Mouse (Mus musculus): ENCODE data around the gene Angptl2. TPM values are rescaled to one million over a fixed set of nuclear protein-coding genes. Genes with fewer than 3 reads are reported as not detected.
"Not testable (repeated sequence)": the region's sequence is repeated elsewhere in the genome, so short reads cannot be mapped to it uniquely, and the experiment has no call there.

Angptl2 gene
- total RNA-seq, 1 experiment from 2014 or later: 5.8 TPM

DNA sequence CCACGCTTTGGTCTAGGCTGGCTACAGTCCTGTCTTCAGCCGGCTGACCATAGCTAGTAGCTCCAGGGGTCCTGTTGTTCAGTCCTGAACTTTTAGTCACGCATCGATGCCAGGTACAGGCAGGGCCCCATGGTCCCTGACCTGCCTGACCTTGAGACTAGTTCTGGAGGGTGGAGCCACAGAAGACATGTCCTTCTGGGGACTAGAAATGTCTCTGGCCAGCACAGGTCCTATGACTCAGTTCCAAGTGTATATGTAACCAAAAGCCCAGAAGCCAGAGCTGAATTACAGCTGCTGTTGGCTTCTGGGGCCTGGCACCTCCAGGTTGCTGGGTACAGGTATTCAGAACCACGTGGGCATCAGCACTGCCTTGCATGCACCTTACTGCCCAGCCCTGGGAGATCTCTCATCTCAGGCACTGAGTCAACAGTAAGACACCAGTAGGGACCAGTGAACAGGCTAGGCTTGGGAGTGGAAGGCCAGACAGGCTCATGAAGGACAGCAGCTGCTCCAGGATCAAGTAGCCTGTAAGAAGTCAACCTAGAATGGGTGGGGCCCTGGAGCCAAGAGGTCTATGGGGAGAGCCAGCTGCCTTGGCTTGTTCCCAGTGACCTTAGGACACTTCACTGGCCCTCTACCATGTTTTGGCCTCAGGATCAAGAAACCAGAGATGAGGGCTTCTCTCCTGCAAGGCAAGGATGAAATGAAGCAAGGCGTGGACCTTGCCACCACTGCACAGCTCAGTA lies 26.8 kb upstream of the Angptl2 start:
- no peak for ATAC-seq (replicated peaks; ENCODE audit: insufficient number of reproducible peaks, low FRiP score, low TSS enrichment, poor library complexity, severe bottlenecking)

DNA sequence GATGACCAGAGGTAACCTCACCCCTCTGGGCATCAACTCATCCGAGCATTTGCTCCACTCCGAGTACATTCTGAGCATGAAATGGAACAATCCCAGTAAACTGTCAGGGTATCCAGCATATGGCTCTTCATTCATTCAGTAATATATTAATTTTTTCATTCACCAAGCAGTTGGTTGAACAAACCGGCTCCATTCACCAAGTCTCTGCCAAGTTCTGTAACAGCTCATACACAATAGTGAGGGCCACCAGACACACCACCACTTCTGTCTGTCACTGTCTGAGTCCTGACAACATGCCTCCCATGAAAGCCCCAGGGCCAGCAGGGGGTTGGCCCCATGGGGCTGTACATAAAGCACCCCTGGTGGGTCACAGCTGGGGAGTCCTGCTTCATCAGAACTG lies 25.9 kb upstream of the Angptl2 start:
- ATAC-seq (replicated peaks; ENCODE audit: insufficient number of reproducible peaks, low FRiP score, low TSS enrichment, poor library complexity, severe bottlenecking): no peak

DNA sequence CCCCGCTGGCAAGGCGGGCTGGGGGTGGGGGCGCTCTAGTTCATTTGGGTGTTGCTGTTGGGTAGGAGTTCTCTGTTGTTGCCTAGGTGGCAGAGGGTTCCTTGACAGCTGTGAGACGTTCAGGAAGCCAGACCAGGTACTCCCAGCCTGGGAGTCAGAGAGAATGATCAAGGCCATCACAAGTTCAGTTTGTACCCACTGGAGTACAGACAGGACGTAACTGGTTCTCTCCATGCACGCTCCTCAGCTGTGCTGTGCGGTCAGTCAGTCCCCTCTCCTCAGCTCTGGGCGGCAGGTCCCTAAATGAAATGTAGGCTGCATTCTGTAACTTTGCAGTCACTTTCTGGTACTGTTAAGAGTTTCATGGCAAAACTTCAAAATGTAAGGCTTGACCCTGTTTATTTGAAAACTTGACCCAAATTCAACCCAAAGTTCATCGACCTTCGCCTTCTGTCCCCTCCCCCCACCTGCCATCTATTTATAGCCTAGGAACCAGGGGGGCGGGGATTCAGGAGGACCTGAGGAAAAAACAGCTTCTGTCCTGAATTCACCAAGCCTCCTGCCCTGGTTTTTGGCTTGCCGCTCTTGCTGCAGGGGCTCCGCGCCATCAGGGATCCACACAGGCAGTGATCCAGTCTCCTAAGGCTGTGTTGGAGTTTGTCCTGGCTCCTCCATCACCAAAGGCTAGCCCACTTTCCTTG lies 15.4 kb upstream of the Angptl2 start:
- ATAC-seq (replicated peaks; ENCODE audit: insufficient number of reproducible peaks, low FRiP score, low TSS enrichment, poor library complexity, severe bottlenecking): no peak

DNA sequence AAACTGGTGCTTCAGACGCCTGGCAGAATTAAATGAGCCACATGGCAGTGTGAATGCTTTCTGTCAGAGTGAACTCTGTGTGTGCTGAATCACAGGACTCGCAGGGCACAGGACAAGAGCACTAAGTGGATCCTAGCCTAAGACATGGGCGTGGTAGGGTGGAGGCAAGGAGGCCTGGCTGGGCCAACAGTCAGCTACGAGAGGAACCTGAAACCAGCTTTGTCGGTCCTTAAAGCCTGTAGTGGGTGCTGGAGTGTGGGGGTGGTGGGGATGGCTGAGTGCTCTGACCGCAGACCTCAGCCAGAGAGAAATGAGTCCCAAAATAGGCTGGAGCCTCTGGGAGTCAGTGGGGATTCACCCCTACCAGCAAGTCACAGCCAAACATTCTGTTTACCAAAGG lies 12.6 kb upstream of the Angptl2 start:
- ATAC-seq (replicated peaks; ENCODE audit: insufficient number of reproducible peaks, low FRiP score, low TSS enrichment, poor library complexity, severe bottlenecking): peak; percentile 60

DNA sequence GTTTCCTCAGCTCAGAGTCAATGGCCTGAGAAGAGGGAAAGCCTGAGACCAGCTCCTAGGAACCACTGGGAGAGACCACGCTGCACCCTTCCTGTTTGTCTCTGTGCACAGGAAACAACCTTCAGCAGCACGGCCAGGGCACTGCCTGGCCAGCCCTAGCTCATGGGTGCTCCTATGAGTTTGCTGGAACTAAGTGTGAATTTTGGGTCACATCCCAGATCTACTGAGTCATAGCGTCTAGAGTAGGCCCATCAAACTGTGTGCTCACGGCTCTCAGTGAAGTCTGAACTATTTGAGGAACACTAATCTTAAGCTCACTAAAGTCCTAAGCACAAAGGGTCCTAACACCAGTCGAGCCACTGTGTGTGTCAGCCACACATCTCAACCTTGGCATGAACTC lies 10.9 kb upstream of the Angptl2 start:
- no peak for ATAC-seq (replicated peaks; ENCODE audit: insufficient number of reproducible peaks, low FRiP score, low TSS enrichment, poor library complexity, severe bottlenecking)

DNA sequence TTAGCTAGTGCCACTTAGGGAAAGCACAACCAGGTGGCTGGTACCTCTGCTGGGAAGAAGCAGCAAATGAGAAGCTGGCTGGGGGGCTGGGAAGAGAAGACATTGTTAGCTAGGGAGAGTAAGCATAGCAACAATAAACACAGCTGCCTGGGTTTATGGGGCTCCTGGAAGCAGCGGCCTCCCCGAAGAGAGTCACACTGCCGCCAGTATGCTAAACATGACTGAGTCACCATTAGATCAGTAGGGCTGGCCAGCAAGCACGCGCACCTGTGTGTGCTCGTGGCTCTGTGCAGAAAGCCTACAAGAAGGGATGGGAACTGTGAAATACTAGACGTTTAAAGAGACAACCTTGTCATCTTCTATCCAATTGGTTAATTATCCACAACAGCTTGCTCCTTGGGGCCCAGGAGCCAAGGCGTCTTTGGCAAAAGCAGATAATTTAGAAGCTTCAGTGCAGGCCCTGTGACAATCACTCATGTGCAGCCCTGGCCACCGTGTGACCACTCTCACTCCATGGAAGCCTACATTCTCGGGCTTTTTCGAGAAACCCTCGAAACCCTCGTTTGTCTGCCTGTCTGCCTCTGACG lies 9.8 kb upstream of the Angptl2 start:
- no peak for ATAC-seq (replicated peaks; ENCODE audit: insufficient number of reproducible peaks, low FRiP score, low TSS enrichment, poor library complexity, severe bottlenecking)

DNA sequence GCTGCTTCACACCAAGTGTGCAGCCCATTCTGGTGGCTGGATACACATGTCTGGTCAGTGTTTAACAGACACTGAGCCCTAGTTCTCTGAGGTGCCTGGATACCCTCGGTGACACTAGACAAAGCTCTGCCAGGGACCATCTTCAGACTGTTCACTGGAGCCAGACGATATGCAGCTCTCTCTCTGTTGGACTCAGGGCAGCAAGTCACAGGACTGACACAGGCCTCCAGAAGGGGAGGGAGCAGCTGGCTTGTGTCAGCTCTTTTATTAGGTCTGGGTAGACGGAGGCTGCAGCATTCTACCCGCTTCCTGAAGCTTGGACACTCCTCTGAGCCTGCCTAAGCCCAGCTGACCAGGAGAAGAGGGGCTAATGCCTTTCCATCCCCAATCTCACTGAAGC lies 8.8 kb upstream of the Angptl2 start:
- no peak for ATAC-seq (replicated peaks; ENCODE audit: insufficient number of reproducible peaks, low FRiP score, low TSS enrichment, poor library complexity, severe bottlenecking)

DNA sequence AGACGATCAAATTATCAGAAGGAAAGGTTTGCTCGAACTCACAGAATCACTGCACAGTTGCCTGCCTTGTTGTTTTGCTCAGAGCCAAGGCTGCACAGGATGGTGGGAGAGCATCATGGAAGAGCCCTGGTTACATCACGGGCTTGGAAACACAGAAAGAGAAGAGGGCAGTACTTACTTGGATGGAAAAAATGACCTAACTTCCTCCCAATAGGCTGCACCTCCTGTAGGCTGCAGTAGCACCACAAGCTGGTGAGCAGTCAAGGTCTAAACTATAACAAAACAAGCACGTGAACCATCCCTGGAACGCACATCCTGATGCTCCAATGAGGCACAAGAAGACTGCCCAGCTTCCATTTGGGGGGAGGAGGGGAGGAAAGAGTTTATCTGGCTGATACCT lies 7.7 kb upstream of the Angptl2 start:
- no peak for ATAC-seq (replicated peaks; ENCODE audit: insufficient number of reproducible peaks, low FRiP score, low TSS enrichment, poor library complexity, severe bottlenecking)

DNA sequence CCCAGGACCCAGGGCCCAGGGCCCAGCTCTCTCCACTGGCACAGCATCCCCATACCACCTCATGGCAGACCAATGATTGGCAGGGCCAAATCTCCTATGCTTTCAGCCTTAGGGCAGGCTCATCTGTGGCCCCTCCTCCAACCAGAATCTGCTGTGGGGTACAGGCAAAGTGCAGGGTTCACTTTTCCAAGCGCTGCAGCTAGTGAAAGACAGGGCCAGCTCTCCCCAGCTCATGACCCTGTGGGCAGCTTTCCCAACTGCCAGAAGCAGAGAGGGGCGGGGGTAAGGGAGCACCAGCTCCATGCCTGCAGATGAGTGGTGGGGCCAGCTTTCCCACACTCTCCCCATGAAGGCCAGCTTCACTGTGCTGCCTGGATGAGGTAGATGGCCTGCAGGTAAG lies 5.0 kb upstream of the Angptl2 start:
- ATAC-seq (replicated peaks; ENCODE audit: insufficient number of reproducible peaks, low FRiP score, low TSS enrichment, poor library complexity, severe bottlenecking): no peak

DNA sequence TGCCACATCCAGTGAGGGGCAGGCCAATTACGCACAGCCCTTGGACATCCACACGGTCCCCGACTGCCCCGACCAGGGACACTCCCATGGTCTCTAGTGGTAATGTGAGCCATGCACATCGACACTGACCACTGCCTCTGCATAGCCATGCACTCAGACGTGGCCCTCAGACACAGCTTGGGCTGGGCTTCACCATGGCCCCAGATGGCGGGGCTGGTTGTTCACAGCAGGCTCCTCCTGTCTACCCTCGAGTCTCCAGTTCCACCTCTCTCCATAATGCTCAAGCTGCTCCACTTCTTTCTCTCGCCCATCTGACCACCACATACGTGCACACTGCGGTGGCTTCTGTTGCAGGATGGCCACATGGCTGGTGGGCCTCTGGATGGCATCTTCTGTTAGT lies 4.6 kb upstream of the Angptl2 start:
- ATAC-seq (replicated peaks; ENCODE audit: insufficient number of reproducible peaks, low FRiP score, low TSS enrichment, poor library complexity, severe bottlenecking): not testable (repeated sequence)

DNA sequence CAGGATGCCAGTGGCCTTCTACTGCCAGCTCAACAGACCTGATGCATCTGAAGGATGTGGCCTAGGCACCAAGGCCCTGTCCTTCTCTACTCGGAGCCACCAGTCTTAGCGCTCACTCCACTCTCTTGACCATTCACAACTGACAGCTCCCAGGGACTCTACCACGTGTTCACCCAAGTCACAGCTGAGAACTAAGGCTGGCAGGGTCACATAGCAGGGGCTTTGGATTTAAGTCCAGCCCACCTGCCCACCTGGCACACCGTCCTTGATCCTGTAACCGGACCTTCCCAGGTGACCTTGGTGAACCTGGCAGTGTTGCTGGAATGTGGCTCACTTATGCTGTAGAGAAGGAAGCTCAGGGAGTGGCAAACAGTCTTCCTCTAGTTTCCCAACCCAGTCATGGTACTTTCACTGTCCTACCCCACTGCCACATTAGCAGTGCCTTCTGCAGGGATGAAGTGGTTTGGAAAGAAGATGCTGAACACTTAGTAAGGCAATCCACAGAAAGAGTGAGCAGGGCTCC lies 631 bp upstream of the Angptl2 start:
- ATAC-seq (replicated peaks; ENCODE audit: insufficient number of reproducible peaks, low FRiP score, low TSS enrichment, poor library complexity, severe bottlenecking): no peak

DNA sequence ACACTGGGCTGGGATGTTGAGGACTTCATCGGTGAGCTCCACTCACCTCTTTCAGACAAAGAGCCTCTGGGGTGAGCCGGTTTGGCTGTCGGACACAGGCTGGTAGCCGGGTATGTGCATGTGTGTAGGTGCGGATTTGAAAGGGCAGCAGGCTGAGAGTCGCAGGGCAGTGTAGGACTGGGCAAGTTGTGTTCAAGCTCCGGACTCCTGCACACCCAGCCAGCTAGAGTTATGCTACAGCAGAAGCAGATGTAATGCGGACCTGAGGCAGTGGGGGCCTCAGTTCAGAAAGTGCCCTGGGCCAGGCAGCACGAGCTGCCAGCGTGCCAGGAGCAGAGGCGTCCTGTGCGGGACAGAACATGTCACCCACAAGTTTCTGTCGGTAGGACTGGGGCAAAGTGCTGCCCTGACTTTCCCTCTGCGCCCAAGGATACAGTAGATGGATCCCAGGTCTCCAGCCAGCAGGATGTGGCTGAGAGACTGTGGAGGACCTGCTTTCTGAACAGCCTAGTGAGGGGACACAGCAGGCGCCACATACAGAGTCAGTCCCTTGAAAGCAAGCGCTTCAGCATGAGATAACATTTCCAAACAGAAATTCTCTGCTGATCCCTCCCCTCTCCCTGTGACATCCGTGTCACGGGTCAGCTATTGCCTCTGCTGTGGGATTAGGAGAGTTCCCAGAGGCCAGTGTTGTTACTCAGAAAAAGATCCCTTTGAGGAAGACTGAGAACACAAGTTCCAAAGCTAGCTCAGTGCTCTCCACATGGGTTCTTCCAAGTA lies 966 bp downstream of the Angptl2 start:
- no peak for ATAC-seq (replicated peaks; ENCODE audit: insufficient number of reproducible peaks, low FRiP score, low TSS enrichment, poor library complexity, severe bottlenecking)

DNA sequence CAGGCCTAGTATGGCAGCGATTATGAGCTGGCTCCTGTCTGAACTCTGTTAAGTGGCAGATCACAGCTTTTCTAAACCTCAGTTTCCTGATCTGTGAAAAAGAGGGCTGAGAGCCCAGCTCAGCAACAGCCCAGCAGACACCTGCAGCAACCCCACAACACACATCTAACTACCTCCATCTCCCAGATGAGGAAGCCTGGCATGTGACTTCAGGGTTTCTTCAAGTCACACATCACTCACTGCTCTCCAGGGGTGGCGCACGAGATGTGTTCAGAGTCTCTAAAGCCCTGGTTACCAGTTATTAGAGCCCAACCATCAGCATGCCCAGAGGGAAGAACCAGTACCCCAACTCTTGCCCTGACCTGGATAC lies 1.5 kb downstream of the Angptl2 start:
- no peak for ATAC-seq (replicated peaks; ENCODE audit: insufficient number of reproducible peaks, low FRiP score, low TSS enrichment, poor library complexity, severe bottlenecking)

DNA sequence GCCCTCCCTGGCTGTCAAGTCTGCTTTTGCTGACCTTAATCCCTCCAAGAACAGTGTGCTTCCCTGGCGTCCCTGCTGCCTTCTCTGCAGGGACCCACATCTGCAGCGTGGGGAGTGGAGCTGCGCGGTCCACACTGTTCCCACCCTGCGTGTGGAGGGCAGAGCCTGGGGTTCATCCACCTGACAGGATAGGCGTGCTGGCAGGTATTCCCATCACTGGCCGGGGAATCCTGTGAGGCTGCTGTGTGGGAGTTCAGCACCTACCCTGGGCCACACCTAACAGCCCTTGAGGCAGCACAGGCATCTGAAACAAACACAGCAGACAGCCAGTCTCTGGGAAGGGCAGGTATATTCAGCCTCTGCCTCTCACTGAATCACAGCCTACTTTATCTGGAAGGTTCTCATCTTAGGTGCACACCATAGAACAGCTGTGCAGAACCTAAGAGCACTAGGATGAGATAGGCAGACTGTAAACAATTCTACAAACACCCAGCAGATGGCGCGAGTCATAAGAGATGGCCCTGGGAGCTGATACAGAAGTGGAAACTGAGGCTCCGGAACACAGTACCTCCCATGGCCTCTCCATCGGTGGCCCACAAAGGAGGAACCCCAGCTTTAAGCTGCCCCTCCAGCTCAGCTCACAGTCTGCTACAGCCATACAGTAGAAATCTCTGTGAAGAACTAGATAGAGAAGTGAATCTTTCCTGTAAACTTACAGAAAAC lies 3.2 kb downstream of the Angptl2 start:
- no peak for ATAC-seq (replicated peaks; ENCODE audit: insufficient number of reproducible peaks, low FRiP score, low TSS enrichment, poor library complexity, severe bottlenecking)

DNA sequence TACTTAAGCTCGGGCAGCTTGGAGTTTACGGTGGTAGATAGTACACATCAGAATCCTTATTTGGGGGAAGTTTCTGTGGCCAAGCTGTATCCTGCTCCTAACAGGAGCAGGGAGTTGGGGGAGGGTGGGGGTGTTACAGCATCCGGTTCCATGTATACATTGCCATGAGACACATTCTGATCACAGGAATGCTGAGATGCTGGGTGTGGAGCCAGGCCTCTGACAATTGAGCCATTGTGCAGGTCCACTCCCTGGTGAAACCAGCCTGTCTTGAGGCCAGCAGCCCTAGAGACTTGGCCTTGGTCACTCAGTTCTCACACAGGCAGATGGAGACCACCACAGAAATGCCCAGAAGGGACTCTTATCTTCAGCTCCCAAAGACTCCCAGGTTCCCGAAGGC lies 3.8 kb downstream of the Angptl2 start:
- no peak for ATAC-seq (replicated peaks; ENCODE audit: insufficient number of reproducible peaks, low FRiP score, low TSS enrichment, poor library complexity, severe bottlenecking)

DNA sequence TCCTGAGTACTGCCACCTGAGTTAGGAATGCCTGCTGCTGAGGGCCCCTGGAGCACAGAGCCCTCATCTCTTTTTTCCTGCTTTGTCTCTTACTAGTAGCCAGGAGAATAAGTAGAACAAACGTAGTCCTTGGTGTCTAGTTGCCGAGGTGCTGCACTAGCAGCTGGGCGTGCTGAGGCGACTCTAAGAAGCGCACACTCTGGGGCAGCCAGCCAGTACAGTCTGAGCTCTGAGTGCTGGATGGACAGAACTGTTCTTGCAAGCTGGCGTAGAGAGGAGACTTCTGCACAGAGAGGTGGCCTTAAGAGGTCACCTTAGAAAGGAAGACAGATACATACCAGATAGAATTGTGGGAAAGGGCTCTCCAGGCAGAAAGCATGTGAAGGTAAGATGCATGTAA lies 4.4 kb downstream of the Angptl2 start:
- no peak for ATAC-seq (replicated peaks; ENCODE audit: insufficient number of reproducible peaks, low FRiP score, low TSS enrichment, poor library complexity, severe bottlenecking)

DNA sequence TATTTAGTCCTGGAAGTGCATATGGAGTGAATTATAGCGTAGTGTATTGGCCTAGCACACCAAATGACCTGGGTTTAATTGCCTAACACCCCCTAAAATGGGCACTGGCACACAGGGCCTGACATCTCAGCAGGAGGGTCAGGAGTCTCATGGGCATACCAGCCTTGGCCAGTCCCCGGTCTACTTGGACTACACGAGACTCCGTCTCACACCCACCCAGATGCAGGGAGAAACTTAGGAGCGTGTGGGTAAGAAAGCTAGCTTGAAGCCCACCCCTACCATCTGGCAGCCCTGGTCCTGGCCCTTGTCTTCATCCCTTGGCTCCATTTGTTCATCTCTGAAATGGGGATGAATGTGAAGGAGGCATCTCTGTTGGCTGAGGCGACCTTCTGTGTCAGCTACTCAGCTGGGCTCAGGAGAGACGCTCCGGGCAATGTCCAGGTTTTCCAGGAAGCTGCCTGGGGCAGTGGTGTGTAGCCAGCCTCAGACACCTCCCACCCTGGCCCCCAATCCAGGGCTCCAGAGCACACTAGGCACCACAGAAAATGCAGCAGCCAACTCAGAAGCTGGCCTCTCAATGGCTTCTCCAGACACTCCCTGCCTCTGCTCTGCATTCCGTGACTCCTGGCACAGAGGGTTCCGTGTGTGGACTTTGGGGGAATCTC lies 4.9 kb downstream of the Angptl2 start:
- ATAC-seq (replicated peaks; ENCODE audit: insufficient number of reproducible peaks, low FRiP score, low TSS enrichment, poor library complexity, severe bottlenecking): no peak

DNA sequence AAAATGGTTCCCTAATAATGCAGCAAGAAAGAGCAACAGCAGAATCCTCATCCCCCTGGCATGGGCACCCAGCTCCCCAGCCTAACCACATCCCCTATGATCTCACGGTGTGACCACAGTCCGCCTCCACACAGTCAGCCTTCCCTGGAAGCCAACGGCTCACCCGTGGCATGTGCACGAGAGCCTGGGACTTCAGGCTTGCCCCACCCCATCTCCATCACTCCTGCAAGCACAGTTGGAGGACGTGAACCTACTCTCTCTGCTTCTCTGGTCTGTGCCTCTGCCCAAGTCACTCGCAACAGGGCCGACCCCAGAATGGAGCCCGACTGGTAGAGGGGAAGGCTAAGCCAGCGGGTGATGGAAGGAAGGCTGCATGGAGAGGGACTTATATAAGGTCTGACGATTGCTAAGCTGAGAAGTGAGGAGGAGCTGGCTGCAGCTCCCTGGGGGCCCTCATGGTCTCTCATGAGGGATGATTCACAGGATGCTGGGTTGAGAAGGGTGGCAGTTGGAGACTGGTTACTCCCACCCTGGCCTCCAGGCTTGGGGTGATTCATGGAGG lies 5.6 kb downstream of the Angptl2 start:
- no peak for ATAC-seq (replicated peaks; ENCODE audit: insufficient number of reproducible peaks, low FRiP score, low TSS enrichment, poor library complexity, severe bottlenecking)

Measured in monocyte, adult 5-6 weeks (primary cell).